Mouse (Mus musculus) thymus, adult 2 months (tissue): Measurements from ENCODE around the gene Trpm4.

ENCODE experiments used
- CTCF ChIP-seq: fragments of 200-500 bp; IDR thresholded peaks from 2 replicates; pipeline ENCODE4 v1.5.1; 2012; ENCODE audit warnings: mild to moderate bottlenecking, control low read depth, low read length, moderate library complexity, borderline replicate concordance; ENCODE audit not compliant: control insufficient read depth, poor library complexity, insufficient read depth; ENCODE audit errors: extremely low read depth
- POLR2A ChIP-seq: fragments of 200-500 bp; IDR thresholded peaks from 2 replicates; pipeline ENCODE4 v1.6.1; 2012; ENCODE audit warnings: mild to moderate bottlenecking, low read length, control low read depth, moderate library complexity; ENCODE audit not compliant: control insufficient read depth, poor library complexity, insufficient read depth; ENCODE audit errors: extremely low read depth

DNA sequence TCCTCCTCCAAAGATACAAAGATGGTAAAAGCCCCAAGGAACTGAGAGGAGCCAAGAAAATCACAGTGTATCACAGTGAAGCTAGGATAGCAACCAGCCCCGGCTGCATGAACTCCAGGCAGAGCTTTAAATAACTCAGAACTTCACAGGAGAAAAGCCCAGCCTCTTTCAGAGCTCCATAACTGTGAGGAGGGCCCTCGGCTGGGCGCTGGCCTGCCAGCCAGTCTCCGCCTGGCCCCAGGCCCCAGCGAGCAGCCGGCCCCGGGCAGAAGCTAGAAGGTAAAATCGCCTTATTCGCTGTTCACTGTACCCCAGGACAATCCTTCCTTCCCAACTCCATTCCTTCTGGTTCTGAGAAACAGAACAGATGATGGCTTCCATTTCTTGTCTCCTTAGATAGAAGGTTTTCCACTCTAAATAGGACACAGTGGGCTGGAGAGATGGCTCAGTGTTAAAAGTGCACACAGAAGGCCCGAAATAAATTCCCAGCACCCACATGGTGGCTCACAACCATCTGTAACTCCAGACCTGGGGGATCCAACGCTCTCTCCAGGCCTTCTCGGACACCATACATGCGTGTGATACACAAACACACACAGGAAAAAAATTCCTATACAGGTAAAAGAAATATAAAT, 4.6 kb downstream of the Trpm4 start:
- TF ChIP-seq CTCF (no peak), POLR2A (no peak)
